Mouse (Mus musculus) liver, adult 2 months (tissue): ENCODE measurements at regions not wholly inside any gene's neighbourhood (a gene's known extent, or its start where the extent isn't known, plus 50 kb on each side); places are given as distances from the start of the nearest gene placed in this dataset.

ENCODE experiments used
- CTCF ChIP-seq: fragments of 200-500 bp; IDR thresholded peaks from 2 replicates; pipeline ENCODE4 v1.5.1; 2011; ENCODE audit warnings: low read depth, low read length, control low read depth
- POLR2A ChIP-seq: fragments of 200-500 bp; IDR thresholded peaks from 2 replicates; pipeline ENCODE4 v1.6.1; 2011; ENCODE audit warnings: low read length, control low read depth; ENCODE audit not compliant: insufficient read depth; ENCODE audit errors: extremely low read depth

DNA sequence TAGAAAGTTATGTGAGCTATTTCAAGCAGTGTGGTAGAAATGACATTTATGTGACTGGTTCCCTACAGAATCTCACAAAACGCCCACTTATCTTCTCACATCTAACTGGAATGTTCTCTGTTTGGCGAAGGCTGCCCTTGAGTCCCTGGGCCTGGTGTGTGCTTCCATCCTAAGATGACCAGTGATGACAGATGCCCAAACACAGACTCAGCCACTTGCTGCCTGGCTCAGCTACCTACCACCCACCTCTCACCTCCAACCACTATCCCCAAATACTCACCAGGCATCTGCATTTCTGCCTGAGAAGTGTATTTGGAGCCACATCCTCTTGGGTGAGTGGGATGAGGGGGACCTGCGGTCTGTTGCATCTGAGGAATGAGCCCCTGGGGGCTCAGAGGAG, 262.6 kb downstream of the CK137956 start:
- TF ChIP-seq CTCF (no peak), POLR2A (no peak)
